Mouse (Mus musculus): ENCODE results near the gene Grb10. TPM values are rescaled to one million over a fixed set of nuclear protein-coding genes. Genes with fewer than 3 reads are reported as not detected.

Gene Grb10
- polyA plus RNA-seq, 1 experiment from 2014 or later: 434 TPM

DNA sequence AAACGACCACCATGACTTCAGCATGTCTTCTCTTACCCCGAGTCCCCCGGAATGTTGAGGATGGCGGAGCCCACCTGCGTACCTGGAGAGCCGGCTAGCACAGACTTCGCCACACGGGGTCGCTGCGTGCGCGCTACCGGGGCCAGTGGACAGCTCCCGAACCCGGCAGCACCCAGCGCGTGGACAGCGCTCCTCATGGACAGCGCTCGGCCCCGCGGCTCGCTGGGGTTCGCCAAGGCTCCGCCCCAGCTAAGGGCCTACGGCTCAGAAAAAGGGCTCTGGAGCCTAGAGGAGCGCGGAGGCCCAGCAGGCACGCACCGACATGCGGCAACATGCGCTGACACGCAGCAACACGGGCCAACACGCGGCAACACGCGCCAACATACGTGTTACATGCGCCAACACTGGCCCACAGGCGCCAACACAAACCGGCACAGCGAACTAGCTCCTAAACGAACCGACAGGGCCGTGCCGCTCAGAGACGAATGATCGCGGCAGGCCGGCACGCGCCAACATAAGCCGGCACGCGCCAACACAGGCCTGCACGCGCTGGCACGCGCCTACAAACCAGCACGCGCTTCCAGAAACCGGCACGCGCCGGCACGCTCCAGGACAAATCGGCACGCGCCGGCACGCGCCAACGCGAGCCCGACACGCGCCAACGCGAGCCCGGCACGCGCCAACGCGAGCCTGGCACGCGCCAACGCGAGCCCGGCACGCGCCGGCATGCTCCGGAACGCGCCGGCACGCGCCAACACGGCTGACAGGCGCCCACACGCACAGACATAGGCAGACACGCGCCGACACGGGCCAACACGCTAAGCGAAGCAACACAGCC, 12.5 kb downstream of the Grb10 start:
- Histone ChIP-seq H3K9ac (no peak overlapping the region), H3K36me3 (peaks cover 60% of the 10 kb centered on the region), H3K4me2 (peak overlapping the region; percentile 57), H3K4me1 (peaks cover 12% of the 10 kb centered on the region), H3K9me3 (peaks cover 27% of the 10 kb centered on the region), H3K27me3 (peaks cover 85% of the 10 kb centered on the region), H3K27ac (no peak overlapping the region), H3K4me3 (peak overlapping the region; percentile 33)
- WGBS: 51% methylated on average over 107 of the region's 108 CpGs
- peak; percentile 81 for ATAC-seq (ENCODE audit: insufficient number of reproducible peaks, low FRiP score, low TSS enrichment, low read depth)

- ATAC-seq (ENCODE audit: insufficient number of reproducible peaks, low FRiP score, low TSS enrichment, low read depth): peak; percentile 17; the same call in 1 of the 2 replicates
- peaks cover 27% of the 10 kb centered on the region for H3K9me3 ChIP-seq
- H3K27me3 ChIP-seq: peaks cover 81% of the 10 kb centered on the region
- no peak overlapping the region for H3K27ac ChIP-seq
- 53% methylated on average over 32 of the region's 32 CpGs for WGBS
- peaks cover 12% of the 10 kb centered on the region for H3K4me1 ChIP-seq
- H3K4me2 ChIP-seq: no peak overlapping the region
- H3K9ac ChIP-seq: no peak overlapping the region
- no peak overlapping the region for H3K4me3 ChIP-seq
- H3K36me3 ChIP-seq: peaks cover 60% of the 10 kb centered on the region
Measured at GRCm38 (mm10) chr11:12025392-12025755, 13.1 kb downstream of the Grb10 start.

GRCm38 (mm10) chr11:12023051-12023450, 15.4 kb downstream of the Grb10 start:
- WGBS: 60% methylated on average over 3 of the region's 3 CpGs
- H3K4me1 ChIP-seq: peaks cover 12% of the 10 kb centered on the region
- H3K4me2 ChIP-seq: no peak overlapping the region
- H3K9ac ChIP-seq: no peak overlapping the region
- H3K4me3 ChIP-seq: no peak overlapping the region
- H3K27me3 ChIP-seq: peaks cover 68% of the 10 kb centered on the region
- no peak for ATAC-seq (ENCODE audit: insufficient number of reproducible peaks, low FRiP score, low TSS enrichment, low read depth)
- H3K9me3 ChIP-seq: peaks cover 19% of the 10 kb centered on the region
- no peak overlapping the region for H3K27ac ChIP-seq
- H3K36me3 ChIP-seq: peaks cover 49% of the 10 kb centered on the region

- 80% methylated on average over 1 of the region's 1 CpGs for WGBS
- Histone ChIP-seq H3K9me3 (no peaks in the 10 kb centered on the region), H3K27ac (no peak overlapping the region), H3K4me3 (no peak overlapping the region), H3K9ac (no peak overlapping the region), H3K36me3 (peaks cover 27% of the 10 kb centered on the region), H3K27me3 (peaks cover 47% of the 10 kb centered on the region), H3K4me1 (no peaks in the 10 kb centered on the region), H3K4me2 (no peak overlapping the region)
- ATAC-seq (ENCODE audit: insufficient number of reproducible peaks, low FRiP score, low TSS enrichment, low read depth): no peak
Measured at GRCm38 (mm10) chr11:12019651-12020050, 18.8 kb downstream of the Grb10 start.

DNA sequence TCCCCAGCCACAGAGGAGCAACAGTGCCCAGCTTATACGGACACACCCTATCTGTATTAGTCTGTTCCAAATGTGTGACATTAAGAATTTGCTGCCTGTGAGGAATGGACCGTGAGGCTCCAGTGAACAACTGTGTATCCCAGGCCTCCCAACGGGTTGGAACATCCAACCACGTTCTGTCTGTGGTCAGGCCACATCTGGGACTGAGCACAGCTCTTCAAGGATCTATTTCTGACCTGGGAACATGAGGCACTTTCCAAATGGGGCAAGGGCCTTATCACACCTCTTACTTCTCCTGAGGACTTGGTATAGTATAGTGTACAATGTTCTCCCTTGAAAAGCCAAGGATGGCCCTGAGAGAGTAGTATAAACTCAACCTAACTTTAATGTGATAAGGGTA, 19.9 kb downstream of the Grb10 start:
- Histone ChIP-seq H3K9me3 (no peaks in the 10 kb centered on the region), H3K36me3 (peaks cover 29% of the 10 kb centered on the region), H3K4me1 (no peaks in the 10 kb centered on the region), H3K4me3 (no peak overlapping the region), H3K9ac (no peak overlapping the region), H3K4me2 (no peak overlapping the region), H3K27me3 (peaks cover 37% of the 10 kb centered on the region), H3K27ac (no peak overlapping the region)
- 0 out of 2 replicates have a peak, but pooled peaks have one; percentile 23 for ATAC-seq (ENCODE audit: insufficient number of reproducible peaks, low FRiP score, low TSS enrichment, low read depth)
- 81% methylated on average over 4 of the region's 4 CpGs for WGBS

GRCm38 (mm10) chr11:12010084-12010483, 28.4 kb downstream of the Grb10 start:
- no peak for ATAC-seq (ENCODE audit: insufficient number of reproducible peaks, low FRiP score, low TSS enrichment, low read depth)
- 91% methylated on average over 3 of the region's 3 CpGs for WGBS
- Histone ChIP-seq H3K27me3 (no peaks in the 10 kb centered on the region), H3K36me3 (peaks cover 23% of the 10 kb centered on the region), H3K9me3 (no peaks in the 10 kb centered on the region; the same call in 1 of the 2 replicates), H3K9ac (no peak overlapping the region), H3K27ac (no peak overlapping the region), H3K4me1 (no peaks in the 10 kb centered on the region), H3K4me2 (no peak overlapping the region), H3K4me3 (no peak overlapping the region)

DNA sequence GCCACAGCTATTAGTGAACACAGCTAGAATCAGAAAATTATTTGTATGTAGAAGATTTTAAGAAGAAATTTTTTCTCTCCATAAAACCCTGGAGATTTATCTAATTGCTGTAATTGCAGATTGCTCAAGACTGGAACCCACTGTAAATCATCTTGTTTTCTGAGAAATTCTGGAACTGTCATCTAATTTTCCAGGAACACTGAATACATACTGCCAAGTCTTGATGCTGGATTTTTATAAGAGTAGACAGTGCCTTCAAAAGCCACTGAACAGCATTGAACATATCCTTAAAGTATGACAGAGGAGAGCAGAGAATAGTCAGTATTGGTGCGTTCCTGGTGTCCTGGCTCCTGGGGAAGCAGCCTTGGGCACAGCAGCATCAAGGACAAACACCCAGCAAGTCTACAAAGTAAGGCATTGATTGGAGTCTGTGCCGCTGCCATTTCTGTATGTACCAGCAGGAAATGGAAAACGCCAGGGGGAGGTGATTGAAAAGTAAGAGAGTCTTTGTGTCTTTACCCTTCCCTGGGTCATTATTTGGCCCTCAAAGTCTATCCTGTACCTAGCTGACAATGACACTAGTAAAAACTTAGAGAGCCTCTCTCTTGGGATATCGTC, 38.1 kb downstream of the Grb10 start:
- 73% methylated on average over 4 of the region's 4 CpGs for WGBS
- no peak overlapping the region for H3K9ac ChIP-seq
- H3K27ac ChIP-seq: no peak overlapping the region
- no peak overlapping the region for H3K4me3 ChIP-seq
- no peaks in the 10 kb centered on the region for H3K9me3 ChIP-seq
- no peaks in the 10 kb centered on the region for H3K27me3 ChIP-seq
- ATAC-seq (ENCODE audit: insufficient number of reproducible peaks, low FRiP score, low TSS enrichment, low read depth): no peak
- H3K4me1 ChIP-seq: no peaks in the 10 kb centered on the region
- no peaks in the 10 kb centered on the region; the same call in 1 of the 2 replicates for H3K36me3 ChIP-seq
- no peak overlapping the region for H3K4me2 ChIP-seq

DNA sequence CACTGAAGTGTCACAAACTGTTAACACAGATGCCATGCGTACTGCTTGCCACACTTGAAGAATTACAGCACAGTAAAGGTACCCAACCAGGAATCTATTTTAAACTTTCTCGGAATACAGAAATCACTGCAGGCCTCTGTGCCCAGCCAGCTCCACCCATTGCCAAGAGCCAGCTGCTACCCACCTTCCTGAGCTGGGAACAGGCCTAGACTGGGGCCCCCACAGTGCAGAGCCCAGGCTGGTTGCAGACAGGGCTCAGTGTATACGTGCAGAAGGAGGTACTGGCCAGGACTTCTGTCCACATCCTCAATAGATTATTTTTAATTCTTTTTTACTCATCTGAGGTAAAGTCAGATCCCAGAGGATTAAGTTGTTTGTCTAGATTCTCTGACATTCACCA, 39.6 kb downstream of the Grb10 start:
- Histone ChIP-seq H3K27me3 (no peaks in the 10 kb centered on the region), H3K4me3 (no peak overlapping the region), H3K9ac (no peak overlapping the region), H3K36me3 (no peaks in the 10 kb centered on the region; the same call in none of the 2 replicates), H3K27ac (no peak overlapping the region), H3K4me1 (no peaks in the 10 kb centered on the region), H3K4me2 (no peak overlapping the region), H3K9me3 (no peaks in the 10 kb centered on the region)
- WGBS: 66% methylated on average over 3 of the region's 3 CpGs
- ATAC-seq (ENCODE audit: insufficient number of reproducible peaks, low FRiP score, low TSS enrichment, low read depth): no peak

- Histone ChIP-seq H3K4me3 (no peak overlapping the region), H3K4me2 (no peak overlapping the region), H3K9me3 (no peaks in the 10 kb centered on the region), H3K9ac (no peak overlapping the region), H3K27ac (no peak overlapping the region), H3K4me1 (no peaks in the 10 kb centered on the region), H3K36me3 (no peaks in the 10 kb centered on the region; the same call in none of the 2 replicates), H3K27me3 (no peaks in the 10 kb centered on the region)
- no peak; the same call in 1 of the 2 replicates for ATAC-seq (ENCODE audit: insufficient number of reproducible peaks, low FRiP score, low TSS enrichment, low read depth)
- WGBS: 69% methylated on average over 1 of the region's 1 CpGs
Measured at GRCm38 (mm10) chr11:11997045-11997444, 41.4 kb downstream of the Grb10 start.

GRCm38 (mm10) chr11:11995371-11995770, 43.1 kb downstream of the Grb10 start:
- H3K4me1 ChIP-seq: no peaks in the 10 kb centered on the region
- H3K36me3 ChIP-seq: no peaks in the 10 kb centered on the region; the same call in 1 of the 2 replicates
- no peak overlapping the region for H3K4me3 ChIP-seq
- no peaks in the 10 kb centered on the region for H3K27me3 ChIP-seq
- H3K9ac ChIP-seq: no peak overlapping the region
- no peaks in the 10 kb centered on the region for H3K9me3 ChIP-seq
- no peak overlapping the region for H3K27ac ChIP-seq
- H3K4me2 ChIP-seq: no peak overlapping the region
- no peak for ATAC-seq (ENCODE audit: insufficient number of reproducible peaks, low FRiP score, low TSS enrichment, low read depth)
- WGBS: 88% methylated on average over 1 of the region's 1 CpGs

GRCm38 (mm10) chr11:11993807-11994206, 44.7 kb downstream of the Grb10 start:
- Histone ChIP-seq H3K9ac (no peak overlapping the region), H3K4me2 (no peak overlapping the region), H3K4me1 (no peaks in the 10 kb centered on the region), H3K36me3 (no peaks in the 10 kb centered on the region; the same call in 1 of the 2 replicates), H3K4me3 (no peak overlapping the region), H3K27me3 (no peaks in the 10 kb centered on the region), H3K9me3 (no peaks in the 10 kb centered on the region), H3K27ac (no peak overlapping the region)
- ATAC-seq (ENCODE audit: insufficient number of reproducible peaks, low FRiP score, low TSS enrichment, low read depth): no peak
- 80% methylated on average over 5 of the region's 5 CpGs for WGBS

DNA sequence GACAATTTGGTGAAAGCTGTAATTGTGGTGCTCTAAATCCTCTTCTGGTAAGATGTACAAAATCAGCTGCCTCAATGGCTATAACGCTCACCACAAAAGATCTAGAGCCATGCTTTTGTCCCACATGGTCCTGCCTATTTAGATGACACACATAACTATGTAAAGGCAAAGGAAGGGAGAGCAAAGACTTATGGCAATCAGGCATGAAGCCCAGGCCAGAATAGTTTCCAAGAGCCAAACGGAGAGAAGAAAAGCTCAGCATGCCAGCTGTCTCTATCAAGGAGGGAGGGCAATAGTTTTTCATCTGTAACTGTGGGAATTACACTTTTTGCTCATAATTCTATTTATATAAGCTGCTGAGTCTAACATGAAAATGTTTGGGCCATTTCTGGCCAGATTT, 45.3 kb downstream of the Grb10 start:
- Histone ChIP-seq H3K36me3 (no peaks in the 10 kb centered on the region; the same call in 1 of the 2 replicates), H3K4me2 (no peak overlapping the region), H3K9me3 (no peaks in the 10 kb centered on the region), H3K4me1 (no peaks in the 10 kb centered on the region), H3K4me3 (no peak overlapping the region), H3K27me3 (no peaks in the 10 kb centered on the region), H3K9ac (no peak overlapping the region), H3K27ac (no peak overlapping the region)
- ATAC-seq (ENCODE audit: insufficient number of reproducible peaks, low FRiP score, low TSS enrichment, low read depth): no peak
- WGBS: 69% methylated on average over 2 of the region's 2 CpGs
